ENCODE assay signal across 8 mouse cellular contexts in genomic region chr15:100422476-100422875, GRCm38 (mm10). TPM values are rescaled to one million over a fixed set of nuclear protein-coding genes. Genes with fewer than 3 reads are reported as not detected.
DNase-seq lines count a peak whose midpoint lies in the region; ATAC-seq and TF ChIP-seq lines count a peak whose summit lies in the region.

No protein-coding gene starts in this region.

- peak overlapping the region; percentile 92 for H3K4me2 ChIP-seq in lung, embryonic 16.5 days (ENCODE audit: low read depth, low read length)
- H3K4me2 ChIP-seq in forebrain, embryonic 12.5 days: peak overlapping the region; percentile 90

- peak; percentile 64 for DNase-seq in adrenal gland, postnatal 14 days
- no peak for DNase-seq in adrenal gland, adult 8-10 months
- no peak for DNase-seq in lung, postnatal 4 days
- no peak for DNase-seq in liver, adult 2 months (ENCODE audit: extremely low read depth, low read depth, low spot score)
- no peak for DNase-seq in natural killer cell, adult 2 months (ENCODE audit: low spot score in 2 of 2)

- peak; percentile 64 for ATAC-seq in lung, embryonic 16.5 days (ENCODE audit: low read depth)
- peak; percentile 70 for ATAC-seq in forebrain, embryonic 12.5 days (ENCODE audit: low FRiP score)

- peaks cover 16% of the 10 kb centered on the region for H3K27me3 ChIP-seq in lung, embryonic 16.5 days (ENCODE audit: control insufficient read depth, insufficient read depth, low read depth, low read length)
- H3K27me3 ChIP-seq in forebrain, embryonic 12.5 days: peaks cover 29% of the 10 kb centered on the region
- H3K27me3 ChIP-seq in liver, adult 2 months (ENCODE audit: control insufficient read depth, insufficient read depth, low read length): no peaks in the 10 kb centered on the region

- TF ChIP-seq POLR2A in liver, adult 2 months (IDR thresholded peaks at IDR 0.05; ENCODE audit: extremely low read depth, insufficient read depth, low read length): no peak
- TF ChIP-seq POLR2A in olfactory bulb, adult 2 months (IDR thresholded peaks at IDR 0.05; ENCODE audit: insufficient read depth, low read depth, low read length): no peak

- peaks cover 24% of the 10 kb centered on the region; the same call in 1 of the 2 replicates for H3K79me2 ChIP-seq in liver, adult 2 months (ENCODE audit: control insufficient read depth, insufficient read depth, low read length)

- WGBS in lung, embryonic 16.5 days: 0% methylated on average over 28 of the region's 44 CpGs
- WGBS in forebrain, embryonic 12.5 days: 0% methylated on average over 42 of the region's 44 CpGs
- WGBS in liver, adult 2 months: under 1% methylated on average over 41 of the region's 44 CpGs
- WGBS in olfactory bulb, adult 2 months: under 1% methylated on average over 44 of the region's 44 CpGs

- H3K27ac ChIP-seq in lung, embryonic 16.5 days (ENCODE audit: low read length): no peak overlapping the region
- peak overlapping the region; percentile 9; the same call in 1 of the 2 replicates for H3K27ac ChIP-seq in forebrain, embryonic 12.5 days
- H3K27ac ChIP-seq in liver, adult 2 months (replicated peaks; ENCODE audit: insufficient read depth, low read depth, low read length): peak overlapping the region; percentile 60
- H3K27ac ChIP-seq in olfactory bulb, adult 2 months (ENCODE audit: insufficient read depth, low read depth, low read length): no peak overlapping the region

- no peaks in the 10 kb centered on the region for H3K9me3 ChIP-seq in lung, embryonic 16.5 days (ENCODE audit: control insufficient read depth, low read length)
- H3K9me3 ChIP-seq in forebrain, embryonic 12.5 days: no peaks in the 10 kb centered on the region

- TF ChIP-seq CTCF in liver, adult 2 months (IDR thresholded peaks at IDR 0.05; ENCODE audit: low read depth, low read length): no peak
- no peak for TF ChIP-seq CTCF in olfactory bulb, adult 2 months (IDR thresholded peaks at IDR 0.05; ENCODE audit: insufficient read depth, low read depth, low read length)

- H3K9ac ChIP-seq in lung, embryonic 16.5 days (ENCODE audit: low read length): peak overlapping the region; percentile 84
- H3K9ac ChIP-seq in forebrain, embryonic 12.5 days: peak overlapping the region; percentile 91
- H3K9ac ChIP-seq in liver, adult 2 months (ENCODE audit: low read depth, low read length): peak overlapping the region; percentile 90

- peak overlapping the region; percentile 87 for H3K4me3 ChIP-seq in lung, embryonic 16.5 days (ENCODE audit: low read length)
- peak overlapping the region; percentile 99 for H3K4me3 ChIP-seq in forebrain, embryonic 12.5 days (replicated peaks)
- peak overlapping the region; percentile 74 for H3K4me3 ChIP-seq in liver, adult 2 months (ENCODE audit: insufficient read depth, low read depth, low read length)
- peak overlapping the region; percentile 86 for H3K4me3 ChIP-seq in olfactory bulb, adult 2 months (ENCODE audit: insufficient read depth, low read depth, low read length)

- peaks cover 16% of the 10 kb centered on the region for H3K4me1 ChIP-seq in lung, embryonic 16.5 days (replicated peaks; ENCODE audit: control insufficient read depth, insufficient read depth, low read length)
- peaks cover 38% of the 10 kb centered on the region for H3K4me1 ChIP-seq in forebrain, embryonic 12.5 days
- peaks cover 18% of the 10 kb centered on the region for H3K4me1 ChIP-seq in liver, adult 2 months (ENCODE audit: control insufficient read depth, insufficient read depth, low read length)
- peaks cover 22% of the 10 kb centered on the region for H3K4me1 ChIP-seq in olfactory bulb, adult 2 months (ENCODE audit: control insufficient read depth, insufficient read depth, low read length)

- H3K36me3 ChIP-seq in lung, embryonic 16.5 days (ENCODE audit: control insufficient read depth, insufficient read depth, low read length): no peaks in the 10 kb centered on the region
- H3K36me3 ChIP-seq in forebrain, embryonic 12.5 days (replicated peaks): no peaks in the 10 kb centered on the region
- H3K36me3 ChIP-seq in liver, adult 2 months (ENCODE audit: control insufficient read depth, insufficient read depth, low read length): no peaks in the 10 kb centered on the region

RNA-seq across cellular contexts. Expression of gene Gm5475, which starts 0.5 kb away (rescaled TPM):
- 0.19 TPM in 2 replicates for total RNA-seq in adrenal gland, postnatal 14 days (2021)
- under 1 TPM; 0.09 to 0.28 (median 0.26) TPM for total RNA-seq in adrenal gland, adult 8-10 months (2022)
- 0.06 and 0.19 TPM in 2 replicates for polyA plus RNA-seq in lung, embryonic 16.5 days (2015; fragmentation: Nextera tagmentation; extraction: Ambion mirVana)
- polyA plus RNA-seq in forebrain, embryonic 12.5 days (2016; fragmentation: Nextera tagmentation; extraction: Ambion mirVana): 0.08 and 0.17 TPM in 2 replicates
- not detected in 2 replicates for total RNA-seq in liver, adult 2 months (2014; rRNA removed)
- polyA plus RNA-seq in liver, adult 2 months (2012; rRNA removed): not detected in 2 replicates
- polyA plus RNA-seq in olfactory bulb, adult 2 months (2012; ENCODE audit: insufficient read depth, insufficient read length, low replicate concordance, missing spikeins): not detected in 2 replicates

RNA-seq across cellular contexts. Expression of gene Slc11a2, which starts 2.4 kb away (rescaled TPM):
- total RNA-seq in adrenal gland, postnatal 14 days (2021): 95.8 and 102 TPM in 2 replicates
- total RNA-seq in adrenal gland, adult 8-10 months (2022): 100 to 1,000 TPM; 110 to 151 (median 127) TPM
- 22.3 and 23.6 TPM in 2 replicates for polyA plus RNA-seq in lung, embryonic 16.5 days (2015; fragmentation: Nextera tagmentation; extraction: Ambion mirVana)
- polyA plus RNA-seq in forebrain, embryonic 12.5 days (2016; fragmentation: Nextera tagmentation; extraction: Ambion mirVana): 25.6 and 26.0 TPM in 2 replicates
- 14.5 and 22.3 TPM in 2 replicates for total RNA-seq in liver, adult 2 months (2014; rRNA removed)
- 23.2 and 25.2 TPM in 2 replicates for polyA plus RNA-seq in liver, adult 2 months (2012; rRNA removed)
- polyA plus RNA-seq in olfactory bulb, adult 2 months (2012; ENCODE audit: insufficient read depth, insufficient read length, low replicate concordance, missing spikeins): not detected in 2 replicates

RNA-seq across cellular contexts. Expression of gene Letmd1, which starts 46.3 kb away (rescaled TPM):
- 287 and 307 TPM in 2 replicates for total RNA-seq in adrenal gland, postnatal 14 days (2021)
- total RNA-seq in adrenal gland, adult 8-10 months (2022): 100 to 1,000 TPM in 3 of 4 experiments, 10 to 100 TPM in 1; 77.8 to 122 (median 108) TPM
- polyA plus RNA-seq in lung, embryonic 16.5 days (2015; fragmentation: Nextera tagmentation; extraction: Ambion mirVana): 23.9 and 26.1 TPM in 2 replicates
- 41.9 and 47.7 TPM in 2 replicates for polyA plus RNA-seq in forebrain, embryonic 12.5 days (2016; fragmentation: Nextera tagmentation; extraction: Ambion mirVana)
- total RNA-seq in liver, adult 2 months (2014; rRNA removed): 18.7 and 21.1 TPM in 2 replicates
- polyA plus RNA-seq in liver, adult 2 months (2012; rRNA removed): 38.7 and 39.9 TPM in 2 replicates
- polyA plus RNA-seq in olfactory bulb, adult 2 months (2012; ENCODE audit: insufficient read depth, insufficient read length, low replicate concordance, missing spikeins): not detected in 2 replicates

RNA-seq across cellular contexts. Expression of gene Higd1c, which starts 58.1 kb away (rescaled TPM):
- 0.83 TPM in 1 of 2 replicates, not detected in the other for total RNA-seq in adrenal gland, postnatal 14 days (2021)
- total RNA-seq in adrenal gland, adult 8-10 months (2022): 1 to 10 TPM in 2 of 4 experiments, not detected in 2; 1.0 to 1.7 TPM
- not detected in 2 replicates for polyA plus RNA-seq in lung, embryonic 16.5 days (2015; fragmentation: Nextera tagmentation; extraction: Ambion mirVana)
- polyA plus RNA-seq in forebrain, embryonic 12.5 days (2016; fragmentation: Nextera tagmentation; extraction: Ambion mirVana): not detected in 2 replicates
- total RNA-seq in liver, adult 2 months (2014; rRNA removed): not detected in 2 replicates
- polyA plus RNA-seq in liver, adult 2 months (2012; rRNA removed): not detected in 2 replicates
- polyA plus RNA-seq in olfactory bulb, adult 2 months (2012; ENCODE audit: insufficient read depth, insufficient read length, low replicate concordance, missing spikeins): not detected in 2 replicates

Comparison
In these comparisons a context has a peak if more than half of its experiments do, and no peak if none do; other contexts are left out.
1. H3K27ac ChIP-seq: peak in forebrain, embryonic 12.5 days (single experiment) and liver, adult 2 months (single experiment); none in lung, embryonic 16.5 days (single experiment) and olfactory bulb, adult 2 months (single experiment).
2. Peak in every context shown above with its lines, with median percentiles within 50 percentile points of each other: H3K4me3 ChIP-seq and H3K9ac ChIP-seq.